Mouse (Mus musculus): ENCODE measurements at regions not wholly inside any gene's neighbourhood (a gene's known extent, or its start where the extent isn't known, plus 50 kb on each side); places are given as distances from the start of the nearest gene placed in this dataset.
"Not testable (repeated sequence)": the region's sequence is repeated elsewhere in the genome, so short reads cannot be mapped to it uniquely, and the experiment has no call there.

DNA sequence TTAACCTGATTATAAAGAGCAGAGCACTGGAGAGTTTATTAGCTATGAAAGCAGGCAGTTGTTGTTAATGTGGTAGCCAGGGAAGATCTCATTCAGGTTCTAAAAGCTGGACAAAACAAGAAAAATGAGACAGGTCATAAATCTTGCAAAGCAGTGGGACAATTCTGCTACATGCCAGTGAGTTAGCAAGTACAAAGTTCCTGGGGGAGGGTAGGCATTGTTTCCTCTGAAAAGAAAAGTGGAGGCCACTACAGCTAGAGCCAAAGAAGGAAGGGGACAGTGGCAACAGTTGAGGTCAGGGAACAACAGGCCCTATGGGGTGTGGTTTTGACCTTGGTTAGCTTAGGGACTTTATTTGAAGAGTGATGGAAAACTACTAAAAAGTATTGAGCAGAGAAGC lies 364.2 kb downstream of the Hdgfl1 start:
- TF ChIP-seq CTCF (conservative IDR thresholded peaks at IDR 0.05; ENCODE audit: low read length) (no peak), NANOG (IDR thresholded peaks at IDR 0.05; ENCODE audit: borderline replicate concordance, low read length) (no peak), POU5F1 (IDR thresholded peaks at IDR 0.05; ENCODE audit: borderline replicate concordance, low read length) (no peak)
- Histone ChIP-seq H3K4me1 (replicated peaks; ENCODE audit: low read depth, low read length) (no peaks in the 10 kb centered on the region), H3K27me3 (ENCODE audit: insufficient read depth, low read length) (no peaks in the 10 kb centered on the region), H3K4me3 (replicated peaks; ENCODE audit: low read length) (no peak overlapping the region), H3K9me3 (ENCODE audit: low read length) (no peaks in the 10 kb centered on the region), H3K36me3 (ENCODE audit: insufficient read depth, low read length) (no peaks in the 10 kb centered on the region)

DNA sequence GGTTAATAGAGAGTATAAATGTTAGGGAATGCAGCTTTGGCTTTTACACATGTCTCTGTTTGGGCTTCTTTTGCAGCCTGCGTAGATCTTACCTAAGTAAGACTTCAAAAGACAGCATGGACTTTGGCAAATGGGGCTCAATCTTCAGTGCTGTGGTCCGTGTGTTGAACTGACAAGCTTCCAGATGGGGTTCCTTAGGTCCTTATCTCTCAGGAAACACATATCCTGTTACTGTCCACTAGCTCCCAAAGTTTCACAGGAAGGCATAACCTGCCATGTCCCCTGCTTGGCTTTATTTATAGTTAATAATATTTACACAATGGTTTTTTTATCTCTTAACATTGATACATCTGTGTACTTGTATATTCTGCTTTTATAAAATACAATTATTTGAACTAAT lies 365.3 kb downstream of the Hdgfl1 start:
- Histone ChIP-seq H3K4me1 (replicated peaks; ENCODE audit: low read depth, low read length) (no peaks in the 10 kb centered on the region), H3K9me3 (ENCODE audit: low read length) (no peaks in the 10 kb centered on the region)
- TF ChIP-seq NANOG (IDR thresholded peaks at IDR 0.05; ENCODE audit: borderline replicate concordance, low read length) (no peak), CTCF (conservative IDR thresholded peaks at IDR 0.05; ENCODE audit: low read length) (no peak), POU5F1 (IDR thresholded peaks at IDR 0.05; ENCODE audit: borderline replicate concordance, low read length) (no peak)

DNA sequence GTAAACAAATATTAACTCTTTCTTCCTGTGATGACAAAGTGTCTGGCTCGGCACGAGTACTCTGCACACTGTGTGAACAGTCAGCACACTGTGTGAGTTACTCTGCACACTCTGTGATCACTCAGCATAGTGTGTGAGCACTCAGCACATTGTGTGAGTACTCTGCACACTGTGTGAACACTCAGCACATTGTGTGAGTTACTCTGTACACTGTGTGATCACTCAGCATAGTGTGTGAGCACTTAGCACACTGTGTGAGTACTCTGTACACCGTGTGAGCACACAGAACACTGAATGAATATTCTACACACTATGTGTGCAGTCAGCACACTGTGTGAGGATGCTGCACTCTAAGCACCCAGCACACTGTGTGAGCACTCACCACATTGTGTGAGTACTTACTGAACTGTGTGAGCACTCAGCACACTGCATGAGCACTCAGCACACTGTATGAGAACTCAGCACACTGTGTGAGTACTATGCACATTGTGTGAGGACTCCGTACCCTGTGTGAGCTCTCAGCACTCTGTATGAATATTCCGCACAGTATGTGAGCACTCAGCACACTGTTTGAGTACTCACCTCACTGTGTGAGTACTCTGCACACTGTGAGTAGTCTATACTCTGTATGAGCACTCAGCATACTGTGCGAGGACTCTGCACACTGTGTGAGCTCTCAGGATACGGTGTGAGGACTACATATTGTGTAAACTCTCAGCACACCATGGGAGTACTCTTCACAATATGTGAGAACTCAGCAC lies 381.9 kb downstream of the Hdgfl1 start:
- no peaks in the 10 kb centered on the region for H3K9me3 ChIP-seq (ENCODE audit: low read length)
- H3K36me3 ChIP-seq (ENCODE audit: insufficient read depth, low read length), result no peaks in the 10 kb centered on the region
- H3K4me1 ChIP-seq (replicated peaks; ENCODE audit: low read depth, low read length), result no peaks in the 10 kb centered on the region
- no peaks in the 10 kb centered on the region for H3K27me3 ChIP-seq (ENCODE audit: insufficient read depth, low read length)
- H3K4me3 ChIP-seq (replicated peaks; ENCODE audit: low read length), result no peak overlapping the region
- TF ChIP-seq POU5F1 (IDR thresholded peaks at IDR 0.05; ENCODE audit: borderline replicate concordance, low read length) (no peak), NANOG (IDR thresholded peaks at IDR 0.05; ENCODE audit: borderline replicate concordance, low read length) (no peak), CTCF (conservative IDR thresholded peaks at IDR 0.05; ENCODE audit: low read length) (no peak)

More for the DNA sequence above, 365.3 kb downstream of the Hdgfl1 start:
- H3K36me3 ChIP-seq (ENCODE audit: insufficient read depth, low read length), result no peaks in the 10 kb centered on the region
- H3K27me3 ChIP-seq (ENCODE audit: insufficient read depth, low read length), result no peaks in the 10 kb centered on the region
- no peak overlapping the region for H3K4me3 ChIP-seq (replicated peaks; ENCODE audit: low read length)

DNA sequence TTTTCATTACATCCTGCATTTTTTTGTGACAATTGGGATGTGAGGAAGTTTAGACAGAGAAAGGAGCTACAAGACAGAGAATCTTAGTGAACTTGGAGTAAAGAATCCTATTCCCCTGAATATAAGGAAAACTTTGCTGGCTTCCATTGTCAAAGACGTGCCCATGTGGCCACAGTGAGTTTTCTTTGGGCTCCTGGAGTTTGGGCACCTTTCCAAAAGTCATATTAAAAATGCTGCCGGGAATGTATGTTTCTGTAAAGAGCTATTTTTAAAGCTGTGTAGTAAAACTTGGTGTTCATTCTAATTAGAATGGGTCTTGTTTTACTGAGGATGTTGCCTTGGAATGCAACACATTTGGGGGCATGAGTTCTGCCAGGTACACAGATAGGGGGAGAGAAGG lies 387.3 kb downstream of the Hdgfl1 start:
- no peaks in the 10 kb centered on the region for H3K27me3 ChIP-seq (ENCODE audit: insufficient read depth, low read length)
- no peak for TF ChIP-seq CTCF (conservative IDR thresholded peaks at IDR 0.05; ENCODE audit: low read length)
- TF ChIP-seq POU5F1 (IDR thresholded peaks at IDR 0.05; ENCODE audit: borderline replicate concordance, low read length), result no peak
- no peak for TF ChIP-seq NANOG (IDR thresholded peaks at IDR 0.05; ENCODE audit: borderline replicate concordance, low read length)
- no peaks in the 10 kb centered on the region for H3K4me1 ChIP-seq (replicated peaks; ENCODE audit: low read depth, low read length)
- H3K36me3 ChIP-seq (ENCODE audit: insufficient read depth, low read length), result no peaks in the 10 kb centered on the region
- no peaks in the 10 kb centered on the region for H3K9me3 ChIP-seq (ENCODE audit: low read length)
- H3K4me3 ChIP-seq (replicated peaks; ENCODE audit: low read length), result no peak overlapping the region

DNA sequence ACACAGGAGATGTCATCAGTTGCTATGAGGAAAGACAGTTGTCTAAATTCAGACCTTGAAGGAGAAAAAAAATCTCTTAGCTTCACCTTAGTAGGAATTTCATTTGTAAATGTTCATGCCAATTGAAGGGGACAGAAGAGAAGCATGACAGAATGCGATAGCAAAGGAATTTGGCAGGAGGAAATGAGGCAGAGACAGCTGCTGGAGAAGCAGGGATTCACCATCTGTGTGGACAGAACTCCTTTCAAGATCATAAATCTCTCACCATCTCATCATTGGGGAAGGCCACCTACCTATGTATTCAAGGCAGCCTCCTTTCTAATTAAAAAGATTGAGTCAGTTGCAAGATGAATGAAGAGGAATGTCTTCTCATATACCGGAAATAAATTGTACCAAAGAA lies 387.8 kb downstream of the Hdgfl1 start:
- Histone ChIP-seq H3K27me3 (ENCODE audit: insufficient read depth, low read length) (no peaks in the 10 kb centered on the region), H3K9me3 (ENCODE audit: low read length) (no peaks in the 10 kb centered on the region), H3K4me1 (replicated peaks; ENCODE audit: low read depth, low read length) (no peaks in the 10 kb centered on the region), H3K36me3 (ENCODE audit: insufficient read depth, low read length) (no peaks in the 10 kb centered on the region), H3K4me3 (replicated peaks; ENCODE audit: low read length) (no peak overlapping the region)
- TF ChIP-seq NANOG (IDR thresholded peaks at IDR 0.05; ENCODE audit: borderline replicate concordance, low read length), result no peak
- TF ChIP-seq POU5F1 (IDR thresholded peaks at IDR 0.05; ENCODE audit: borderline replicate concordance, low read length), result no peak
- no peak for TF ChIP-seq CTCF (conservative IDR thresholded peaks at IDR 0.05; ENCODE audit: low read length)

DNA sequence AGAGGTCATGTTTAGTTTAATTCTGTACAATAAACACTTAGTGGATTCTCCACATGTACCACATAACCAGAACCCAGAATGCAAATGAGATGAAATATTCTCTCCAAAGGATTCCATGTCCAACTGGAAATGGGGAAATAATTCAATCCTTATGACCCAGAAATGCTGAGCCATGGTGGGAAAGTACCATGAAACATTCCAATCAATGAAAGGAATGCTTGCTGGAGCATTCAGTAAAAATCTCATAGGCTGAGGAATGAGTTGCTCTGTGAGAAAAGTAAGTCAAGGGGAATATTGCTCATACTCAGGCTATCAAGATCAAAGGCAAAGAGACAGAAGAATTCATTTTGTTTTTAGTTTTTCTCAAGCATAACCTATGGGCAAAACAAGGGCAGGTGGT lies 394.4 kb downstream of the Hdgfl1 start:
- H3K27me3 ChIP-seq (ENCODE audit: insufficient read depth, low read length), result no peaks in the 10 kb centered on the region
- no peaks in the 10 kb centered on the region for H3K4me1 ChIP-seq (replicated peaks; ENCODE audit: low read depth, low read length)
- no peak for TF ChIP-seq POU5F1 (IDR thresholded peaks at IDR 0.05; ENCODE audit: borderline replicate concordance, low read length)
- no peak for TF ChIP-seq CTCF (conservative IDR thresholded peaks at IDR 0.05; ENCODE audit: low read length)
- no peak for TF ChIP-seq NANOG (IDR thresholded peaks at IDR 0.05; ENCODE audit: borderline replicate concordance, low read length)
- H3K36me3 ChIP-seq (ENCODE audit: insufficient read depth, low read length), result no peaks in the 10 kb centered on the region
- no peak overlapping the region for H3K4me3 ChIP-seq (replicated peaks; ENCODE audit: low read length)
- peaks cover 25% of the 10 kb centered on the region for H3K9me3 ChIP-seq (ENCODE audit: low read length)

DNA sequence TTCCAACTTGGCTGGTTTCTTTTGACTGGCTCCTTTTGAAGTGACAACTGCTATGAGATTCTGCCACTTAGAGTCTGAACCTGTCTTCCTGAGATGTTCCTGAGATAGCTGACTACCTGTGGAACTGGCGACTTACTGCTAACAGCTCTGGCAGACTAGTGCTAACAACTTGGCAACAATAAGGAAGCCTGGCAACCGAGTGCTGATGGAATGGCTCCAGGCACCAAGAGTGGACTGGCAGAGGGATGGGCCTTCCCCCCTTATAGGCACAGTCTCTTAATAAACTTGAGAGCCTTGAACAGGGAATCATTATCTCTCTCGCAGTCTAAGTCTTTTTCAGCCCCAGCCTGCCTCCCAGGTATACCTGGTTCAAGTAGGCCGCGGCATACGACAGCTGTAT lies 404.1 kb downstream of the Hdgfl1 start:
- H3K4me1 ChIP-seq (replicated peaks; ENCODE audit: low read depth, low read length); H3K4me3 ChIP-seq (replicated peaks; ENCODE audit: low read length); H3K27me3 ChIP-seq (ENCODE audit: insufficient read depth, low read length); H3K36me3 ChIP-seq (ENCODE audit: insufficient read depth, low read length): not testable (repeated sequence)
- peaks cover 24% of the 10 kb centered on the region for H3K9me3 ChIP-seq (ENCODE audit: low read length)

DNA sequence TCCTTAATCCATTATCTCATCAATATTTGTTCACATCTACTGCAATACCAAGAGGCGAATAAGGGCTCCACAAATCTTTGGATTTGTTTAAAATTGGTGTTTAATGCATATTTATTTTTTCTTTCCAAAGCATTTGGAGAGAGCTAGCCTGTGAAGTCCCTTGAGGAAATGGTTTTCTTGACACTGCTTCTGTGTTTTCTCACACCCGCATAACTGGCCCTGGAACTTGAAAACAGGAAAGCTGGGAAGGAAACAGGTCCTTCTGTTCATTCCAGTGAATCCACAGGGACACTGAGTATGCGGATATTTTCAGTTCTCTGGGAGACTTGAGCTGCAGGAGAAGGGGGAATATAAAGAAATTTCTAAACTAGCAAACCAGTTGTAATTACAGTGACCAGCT lies 413.6 kb downstream of the Hdgfl1 start:
- Histone ChIP-seq H3K9me3 (ENCODE audit: low read length) (no peaks in the 10 kb centered on the region), H3K4me3 (replicated peaks; ENCODE audit: low read length) (no peak overlapping the region), H3K27me3 (ENCODE audit: insufficient read depth, low read length) (no peaks in the 10 kb centered on the region), H3K4me1 (replicated peaks; ENCODE audit: low read depth, low read length) (no peaks in the 10 kb centered on the region), H3K36me3 (ENCODE audit: insufficient read depth, low read length) (no peaks in the 10 kb centered on the region)
- TF ChIP-seq CTCF (conservative IDR thresholded peaks at IDR 0.05; ENCODE audit: low read length) (no peak), POU5F1 (IDR thresholded peaks at IDR 0.05; ENCODE audit: borderline replicate concordance, low read length) (no peak), NANOG (IDR thresholded peaks at IDR 0.05; ENCODE audit: borderline replicate concordance, low read length) (no peak)

DNA sequence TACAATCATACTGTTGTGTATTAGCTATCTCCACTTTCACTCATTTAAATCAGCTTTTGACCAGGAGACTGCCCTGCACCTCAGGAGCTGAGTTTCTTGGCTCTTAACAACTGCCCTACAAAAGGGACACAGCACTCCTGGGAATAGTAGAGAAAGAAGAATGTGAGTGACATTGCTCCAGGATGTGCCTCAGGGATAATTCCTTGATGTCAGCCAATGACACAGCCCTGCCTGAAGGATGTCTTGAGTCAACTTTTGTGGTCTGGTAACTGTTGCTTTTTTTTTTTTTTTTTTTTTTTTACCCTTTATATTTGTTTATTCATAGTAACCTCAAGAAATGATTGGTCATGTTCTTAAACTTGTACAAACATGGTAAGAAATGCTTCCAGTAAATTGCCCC lies 415.5 kb downstream of the Hdgfl1 start:
- TF ChIP-seq CTCF (conservative IDR thresholded peaks at IDR 0.05; ENCODE audit: low read length), result no peak
- no peak for TF ChIP-seq POU5F1 (IDR thresholded peaks at IDR 0.05; ENCODE audit: borderline replicate concordance, low read length)
- no peak for TF ChIP-seq NANOG (IDR thresholded peaks at IDR 0.05; ENCODE audit: borderline replicate concordance, low read length)
- H3K36me3 ChIP-seq (ENCODE audit: insufficient read depth, low read length), result no peaks in the 10 kb centered on the region

More for the DNA sequence above, 415.5 kb downstream of the Hdgfl1 start:
- no peaks in the 10 kb centered on the region for H3K4me1 ChIP-seq (replicated peaks; ENCODE audit: low read depth, low read length)
- no peaks in the 10 kb centered on the region for H3K9me3 ChIP-seq (ENCODE audit: low read length)
- H3K4me3 ChIP-seq (replicated peaks; ENCODE audit: low read length), result no peak overlapping the region
- H3K27me3 ChIP-seq (ENCODE audit: insufficient read depth, low read length), result no peaks in the 10 kb centered on the region
